Mouse (Mus musculus) heart, adult 11 months (tissue): ENCODE measurements around the gene Arhgef17.
A peak's percentile ranks its signal among the peaks of the same experiment; 100 is the strongest.

ENCODE experiments used
- DNase-seq: peaks from one replicate; pipeline ENCODE4 v3.0.0; 2022

Gene Arhgef17

GRCm38 (mm10) chr7:100844385-100845025 lies 87.4 kb downstream of the Arhgef17 start:
- DNase-seq, result peak; percentile 90

- no peak for DNase-seq
Observed at GRCm38 (mm10) chr7:100843866-100844265, 88.0 kb downstream of the Arhgef17 start.

GRCm38 (mm10) chr7:100842175-100842574 lies 89.7 kb downstream of the Arhgef17 start:
- DNase-seq, result peak; percentile 87

GRCm38 (mm10) chr7:100841608-100842007 lies 90.3 kb downstream of the Arhgef17 start:
- peak; percentile 82 for DNase-seq

- peak; percentile 71 for DNase-seq
Observed at GRCm38 (mm10) chr7:100840906-100841305, 91.0 kb downstream of the Arhgef17 start.

- DNase-seq, result peak; percentile 92
Observed at GRCm38 (mm10) chr7:100839632-100840402, 92.1 kb downstream of the Arhgef17 start.

- peak; percentile 88 for DNase-seq
Observed at GRCm38 (mm10) chr7:100837701-100838100, 94.2 kb downstream of the Arhgef17 start.

- peak; percentile 80 for DNase-seq
Observed at GRCm38 (mm10) chr7:100836657-100837056, 95.2 kb downstream of the Arhgef17 start.

- peak; percentile 84 for DNase-seq
Observed at GRCm38 (mm10) chr7:100835711-100836110, 96.2 kb downstream of the Arhgef17 start.

- DNase-seq, result peak; percentile 90
Observed at GRCm38 (mm10) chr7:100835168-100835567, 96.7 kb downstream of the Arhgef17 start.

- DNase-seq, result peak; percentile 86
Observed at GRCm38 (mm10) chr7:100833859-100834258, 98.0 kb downstream of the Arhgef17 start.

- no peak for DNase-seq
Observed at GRCm38 (mm10) chr7:100828549-100828948, 103.4 kb downstream of the Arhgef17 start.

- DNase-seq, result no peak
Observed at GRCm38 (mm10) chr7:100824661-100825060, 107.2 kb downstream of the Arhgef17 start.
